In genomic region chr9:13624780-13625179, GRCm38 (mm10) we compare ENCODE assay signal across 12 mouse cellular contexts.
"Had no signal": no experiment of that assay in that cellular context is flagged by ENCODE, and none has a peak within 500 bp of the region (broad histone marks: within the 10 kb centered on the region; RNA-seq: fewer than 3 reads in every experiment).

No protein-coding gene starts in this region.

- DNase-seq: gastrocnemius, postnatal 10 days; gastrocnemius, postnatal 25 days; heart, postnatal 10 days; heart, postnatal 4 days; kidney, adult 18-20 months; kidney, adult 8-10 months; kidney, postnatal 10 days; kidney, postnatal 25 days; kidney, postnatal 4 days; liver; liver, embryonic 13.5 days; liver, postnatal 0 days had no signal
